Mouse (Mus musculus): ENCODE measurements around the gene Ndst2. TPM values are rescaled to one million over a fixed set of nuclear protein-coding genes. Genes with fewer than 3 reads are reported as not detected.

Ndst2 gene
- 31.7 and 32.4 TPM in 2 replicates for total RNA-seq (2023)

GRCm38 (mm10) chr14:20733952-20734774 is at the start of gene Ndst2:
TSS of gene Ndst2 (minus strand) at chr14:20734562.

GRCm38 (mm10) chr14:20707201-20708190 is 26.9 kb downstream of the Ndst2 start, which contains the start of gene Zswim8:
TSS of gene Zswim8 (plus strand) at chr14:20707552.

GRCm38 (mm10) chr14:20702741-20703381 is 31.5 kb downstream of the Ndst2 start, which contains the start of gene Chchd1:
TSS of gene Chchd1 (plus strand) at chr14:20703006.

GRCm38 (mm10) chr14:20694884-20695760 is 39.2 kb downstream of the Ndst2 start, which contains the start of gene Fut11:
TSS of gene Fut11 (plus strand) at chr14:20694968.

GRCm38 (mm10) chr14:20674064-20674833 is 60.1 kb downstream of the Ndst2 start, which contains the start of gene Sec24c:
TSS of gene Sec24c (plus strand) at chr14:20674308.

Other genes starting within 250 kb of the Ndst2 start
- gene Mss51, start 237.7 kb downstream of the Ndst2 start, total RNA-seq (2023), result 1.3 and 1.8 TPM in 2 replicates
- 37.6 and 37.7 TPM in 2 replicates for gene Ppp3cb, start 188.0 kb downstream of the Ndst2 start, total RNA-seq (2023)
- gene Usp54, start 93.5 kb downstream of the Ndst2 start, total RNA-seq (2023), result 2.5 and 2.9 TPM in 2 replicates
- not detected in 2 replicates for gene Myoz1, start 78.0 kb downstream of the Ndst2 start, total RNA-seq (2023)
- gene Synpo2l, start 66.2 kb downstream of the Ndst2 start, total RNA-seq (2023), result not detected in 2 replicates
- 193 and 233 TPM in 2 replicates for gene Sec24c, start 60.3 kb downstream of the Ndst2 start, total RNA-seq (2023)
- gene Fut11, start 39.6 kb downstream of the Ndst2 start, total RNA-seq (2023), result 3.5 and 4.5 TPM in 2 replicates
- 17.2 and 20.5 TPM in 2 replicates for gene Chchd1, start 31.6 kb downstream of the Ndst2 start, total RNA-seq (2023)
- 133 and 198 TPM in 2 replicates for gene Zswim8, start 27.0 kb downstream of the Ndst2 start, total RNA-seq (2023)
- gene Camk2g, start 59.5 kb upstream of the Ndst2 start, total RNA-seq (2023), result 59.7 and 70.1 TPM in 2 replicates
- 26.0 and 26.5 TPM in 2 replicates for gene Plau, start 102.1 kb upstream of the Ndst2 start, total RNA-seq (2023)
- 155 and 184 TPM in 2 replicates for gene Vcl, start 194.8 kb upstream of the Ndst2 start, total RNA-seq (2023)